Mouse (Mus musculus) cerebellum, adult 2 months (tissue): ENCODE measurements at regions not wholly inside any gene's neighbourhood (a gene's known extent, or its start where the extent isn't known, plus 50 kb on each side); places are given as distances from the start of the nearest gene placed in this dataset.

Experiments
- CTCF ChIP-seq: fragments of 200-500 bp; IDR thresholded peaks from 2 replicates; pipeline ENCODE4 v1.5.1; 2011; ENCODE audit warnings: low read depth, mild to moderate bottlenecking, control low read depth, low read length, moderate library complexity, borderline replicate concordance; ENCODE audit not compliant: insufficient read depth
- POLR2A ChIP-seq: fragments of 200-500 bp; IDR thresholded peaks from 2 replicates; pipeline ENCODE4 v1.6.1; 2011; ENCODE audit warnings: low read length, control low read depth, borderline replicate concordance; ENCODE audit not compliant: insufficient read depth

- TF ChIP-seq CTCF (peak; percentile 93), POLR2A (no peak)
Observed at GRCm38 (mm10) chr5:134006470-134007126, 92.9 kb upstream of the Castor2 start.
